Mouse (Mus musculus) C2C12 (cell line): ENCODE measurements around the gene Izumo4. TPM values are rescaled to one million over a fixed set of nuclear protein-coding genes. Genes with fewer than 3 reads are reported as not detected.

Experiments
- H3K27me3 ChIP-seq: one replicate; pipeline ENCODE4 v1.6.1; 2011; ENCODE audit not compliant: control insufficient read depth, insufficient read depth, insufficient read length
- H3K36me3 ChIP-seq: one replicate; pipeline ENCODE4 v1.6.1; 2011; ENCODE audit not compliant: control insufficient read depth, insufficient read depth
- H3K4me3 ChIP-seq: one replicate; pipeline ENCODE4 v1.5.1; 2011; ENCODE audit warnings: mild to moderate bottlenecking, control low read depth; ENCODE audit not compliant: poor library complexity, insufficient read depth, severe bottlenecking
- H3K79me2 ChIP-seq: one replicate; pipeline ENCODE4 v1.6.1; 2011; ENCODE audit not compliant: control insufficient read depth, insufficient read depth
- H3K79me3 ChIP-seq: one replicate; pipeline ENCODE4 v1.6.1; 2011; ENCODE audit warnings: low read depth, control low read depth
- H3ac ChIP-seq: one replicate; pipeline ENCODE3; 2011; ENCODE audit warnings: low read depth; ENCODE audit not compliant: control insufficient read depth, insufficient read length
- CEBPB ChIP-seq: IDR thresholded peaks from one replicate; pipeline ENCODE4 v1.6.1; 2011; ENCODE audit warnings: low read depth, mild to moderate bottlenecking, control low read depth, moderate library complexity
- CTCF ChIP-seq: IDR thresholded peaks from one replicate; pipeline ENCODE4 v1.5.1; 2011; ENCODE audit not compliant: control insufficient read depth, insufficient read depth, insufficient read length
- FOSL1 ChIP-seq: IDR thresholded peaks from one replicate; pipeline ENCODE4 v1.8.0; 2011; ENCODE audit warnings: mild to moderate bottlenecking, low read length; ENCODE audit not compliant: poor library complexity, insufficient read depth, severe bottlenecking
- MAX ChIP-seq: IDR thresholded peaks from one replicate; pipeline ENCODE4 v1.6.1; 2011; ENCODE audit warnings: mild to moderate bottlenecking, control low read depth
- MYOD1 ChIP-seq: IDR thresholded peaks from one replicate; pipeline ENCODE4 v1.6.1; 2011; ENCODE audit warnings: low read depth; ENCODE audit not compliant: control insufficient read depth, insufficient read length
- MYOG ChIP-seq: IDR thresholded peaks from one replicate; pipeline ENCODE4 v1.6.1; 2011; ENCODE audit not compliant: control insufficient read depth, insufficient read length; ENCODE audit errors: extremely low read depth
- USF1 ChIP-seq: IDR thresholded peaks from one replicate; pipeline ENCODE4 v1.6.1; 2011; ENCODE audit warnings: low read depth, mild to moderate bottlenecking, control low read depth, moderate library complexity
- polyA plus RNA-seq: library from polyadenylated mRNA; unstranded; fragments of >200 nt; fragmentation: generic; extraction: Trizol; gene quantifications from one replicate; pipeline ENCODE4 v1.2.1, GENCODE M21; 2012; ENCODE audit warnings: missing spikeins

Izumo4 gene
- polyA plus RNA-seq, 1 experiment: 0.43 TPM

- TF ChIP-seq MYOG (no peak), MAX (no peak), FOSL1 (no peak), CTCF (no peak), USF1 (no peak), CEBPB (no peak)
- peaks cover 24% of the 10 kb centered on the region for H3K36me3 ChIP-seq
- H3K79me2 ChIP-seq: peaks cover 59% of the 10 kb centered on the region
- H3ac ChIP-seq: peak overlapping the region; percentile 98
- H3K27me3 ChIP-seq: no peaks in the 10 kb centered on the region
- peak overlapping the region; percentile 96 for H3K4me3 ChIP-seq
- H3K79me3 ChIP-seq: peaks cover 56% of the 10 kb centered on the region
These were observed 39.2 kb downstream of the Izumo4 start for GRCm38 (mm10) chr10:80741146-80741545.

- Histone ChIP-seq H3K36me3 (peaks cover 22% of the 10 kb centered on the region), H3K79me2 (peaks cover 54% of the 10 kb centered on the region), H3ac (peak overlapping the region; percentile 98), H3K4me3 (peak overlapping the region; percentile 96), H3K27me3 (no peaks in the 10 kb centered on the region), H3K79me3 (peaks cover 51% of the 10 kb centered on the region)
- TF ChIP-seq CEBPB: no peak
- no peak for TF ChIP-seq CTCF
- TF ChIP-seq MYOD1: no peak
- no peak for TF ChIP-seq MAX
- no peak for TF ChIP-seq USF1
- no peak for TF ChIP-seq FOSL1
- TF ChIP-seq MYOG: no peak
These were observed 39.7 kb downstream of the Izumo4 start for GRCm38 (mm10) chr10:80741634-80742179.

GRCm38 (mm10) chr10:80742180-80742978 lies 40.4 kb downstream of the Izumo4 start, which contains the start of gene Ap3d1:
Ap3d1 (minus strand) TSS chr10:80742264.
- H3K79me2 ChIP-seq: peaks cover 47% of the 10 kb centered on the region
- H3K36me3 ChIP-seq: peaks cover 15% of the 10 kb centered on the region
- TF ChIP-seq MAX: peak; percentile 74
- peak; percentile 80 for TF ChIP-seq USF1
- no peak for TF ChIP-seq CTCF
- peaks cover 45% of the 10 kb centered on the region for H3K79me3 ChIP-seq
- peak within 1 kb of the TSS; percentile 96 for H3K4me3 ChIP-seq
- peak within 1 kb of the TSS; percentile 98 for H3ac ChIP-seq
- no peaks in the 10 kb centered on the region for H3K27me3 ChIP-seq

- no peaks in the 10 kb centered on the region for H3K36me3 ChIP-seq
- peaks cover 28% of the 10 kb centered on the region for H3K79me2 ChIP-seq
- no peaks in the 10 kb centered on the region for H3K27me3 ChIP-seq
- H3K4me3 ChIP-seq: no peak overlapping the region
- H3K79me3 ChIP-seq: peaks cover 26% of the 10 kb centered on the region
- TF ChIP-seq MYOD1 (no peak), MYOG (no peak), MAX (no peak), USF1 (no peak), CTCF (no peak), FOSL1 (no peak), CEBPB (no peak)
- no peak overlapping the region for H3ac ChIP-seq
These were observed 42.3 kb downstream of the Izumo4 start for GRCm38 (mm10) chr10:80744262-80744661.

GRCm38 (mm10) chr10:80747410-80747809 lies 45.4 kb downstream of the Izumo4 start:
- no peak for TF ChIP-seq MYOG
- TF ChIP-seq CTCF: peak; percentile 92
- no peaks in the 10 kb centered on the region for H3K36me3 ChIP-seq
- H3K4me3 ChIP-seq: no peak overlapping the region
- no peaks in the 10 kb centered on the region for H3K79me3 ChIP-seq
- no peak overlapping the region for H3ac ChIP-seq
- H3K27me3 ChIP-seq: no peaks in the 10 kb centered on the region
- H3K79me2 ChIP-seq: no peaks in the 10 kb centered on the region

- no peaks in the 10 kb centered on the region for H3K36me3 ChIP-seq
- TF ChIP-seq MYOG (no peak), MAX (peak; percentile 42)
- no peaks in the 10 kb centered on the region for H3K79me3 ChIP-seq
- H3K79me2 ChIP-seq: no peaks in the 10 kb centered on the region
- H3K4me3 ChIP-seq: no peak overlapping the region
- H3ac ChIP-seq: no peak overlapping the region
- H3K27me3 ChIP-seq: no peaks in the 10 kb centered on the region
These were observed 46.6 kb downstream of the Izumo4 start for GRCm38 (mm10) chr10:80748609-80749008.
